In the genomic region with DNA sequence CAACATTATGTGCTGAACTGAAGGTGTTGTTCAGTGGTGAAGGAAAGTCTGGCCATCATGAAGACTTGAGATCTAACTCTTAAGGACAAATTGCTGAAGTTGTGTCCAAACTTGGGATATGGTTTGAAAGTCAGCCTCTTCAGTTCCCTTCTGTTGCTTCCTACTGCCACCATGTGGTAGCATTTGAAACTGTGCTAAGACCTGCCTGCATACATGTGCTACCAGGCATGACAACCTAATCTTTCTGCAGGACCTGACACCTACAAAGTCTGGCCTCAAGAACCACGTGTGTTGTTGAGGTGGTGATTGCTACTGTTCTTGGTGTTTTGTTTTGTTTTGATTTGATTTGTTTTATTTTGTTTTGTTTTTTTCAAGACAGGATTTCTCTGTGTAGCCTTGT, we compare ENCODE assay signal across 9 mouse cellular contexts. TPM values are rescaled to one million over a fixed set of nuclear protein-coding genes. Genes with fewer than 3 reads are reported as not detected.
DNase-seq lines count a peak whose midpoint lies in the region; ATAC-seq lines count a peak whose summit lies in the region.
"Had no signal": no experiment of that assay in that cellular context is flagged by ENCODE, and none has a peak within 500 bp of the region (broad histone marks: within the 10 kb centered on the region; RNA-seq: fewer than 3 reads in every experiment).

No protein-coding gene starts in this region.

- H3K4me2 ChIP-seq in hindbrain, embryonic 11.5 days (replicated peaks; ENCODE audit: low read depth, low read length): no peak overlapping the region
- no peak overlapping the region for H3K4me2 ChIP-seq in hindbrain, embryonic 12.5 days (replicated peaks)
- H3K4me2 ChIP-seq: midbrain, embryonic 12.5 days had no signal

- no peaks in the 10 kb centered on the region for H3K9me3 ChIP-seq in hindbrain, embryonic 11.5 days (ENCODE audit: control insufficient read depth, low read length)
- H3K9me3 ChIP-seq in hindbrain, embryonic 12.5 days (replicated peaks): no peaks in the 10 kb centered on the region
- H3K9me3 ChIP-seq in embryonic facial prominence, embryonic 10.5 days: no peaks in the 10 kb centered on the region
- H3K9me3 ChIP-seq: midbrain, embryonic 12.5 days had no signal

- H3K27ac ChIP-seq in hindbrain, embryonic 11.5 days (ENCODE audit: low read depth, low read length): no peak overlapping the region
- no peak overlapping the region for H3K27ac ChIP-seq in hindbrain, embryonic 12.5 days
- no peak overlapping the region for H3K27ac ChIP-seq in embryonic facial prominence, embryonic 10.5 days (replicated peaks)
- H3K27ac ChIP-seq: midbrain, embryonic 12.5 days had no signal

- H3K9ac ChIP-seq in hindbrain, embryonic 11.5 days (ENCODE audit: low read depth, low read length): no peak overlapping the region
- no peak overlapping the region for H3K9ac ChIP-seq in hindbrain, embryonic 12.5 days
- H3K9ac ChIP-seq: midbrain, embryonic 12.5 days had no signal

- no peak overlapping the region for H3K4me3 ChIP-seq in hindbrain, embryonic 11.5 days (ENCODE audit: low read depth, low read length)
- no peak overlapping the region for H3K4me3 ChIP-seq in hindbrain, embryonic 12.5 days
- no peak overlapping the region for H3K4me3 ChIP-seq in embryonic facial prominence, embryonic 10.5 days
- H3K4me3 ChIP-seq: midbrain, embryonic 12.5 days had no signal

- no peak for ATAC-seq in hindbrain, embryonic 11.5 days (ENCODE audit: low FRiP score)
- no peak for ATAC-seq in hindbrain, embryonic 12.5 days (ENCODE audit: low FRiP score)

- peak; percentile 79 for DNase-seq in hindbrain, embryonic 11.5 days (ENCODE audit: low spot score)
- peak; percentile 55 for DNase-seq in adrenal gland, postnatal 25 days
- peak; percentile 45 for DNase-seq in embryonic facial prominence, embryonic 10.5 days (ENCODE audit: low spot score)
- DNase-seq in hindlimb bud, embryonic 11.5 days (ENCODE audit: extremely low spot score, low read depth, low spot score): peak; percentile 33
- DNase-seq in left cerebral cortex, adult 11 months (ENCODE audit: low spot score): peak; percentile 62
- peak; percentile 69 for DNase-seq in mesoderm, embryonic 11.5 days (ENCODE audit: low read depth, low spot score)
- DNase-seq in testis, postnatal 10 days (ENCODE audit: low spot score): peak; percentile 79

- no peaks in the 10 kb centered on the region for H3K27me3 ChIP-seq in hindbrain, embryonic 11.5 days (ENCODE audit: control insufficient read depth, insufficient read depth, low read length)
- no peaks in the 10 kb centered on the region for H3K27me3 ChIP-seq in hindbrain, embryonic 12.5 days
- H3K27me3 ChIP-seq in embryonic facial prominence, embryonic 10.5 days (replicated peaks; ENCODE audit: low read depth, poor library complexity, severe bottlenecking): no peaks in the 10 kb centered on the region
- H3K27me3 ChIP-seq: midbrain, embryonic 12.5 days had no signal

- no peaks in the 10 kb centered on the region for H3K36me3 ChIP-seq in hindbrain, embryonic 11.5 days (ENCODE audit: control insufficient read depth, insufficient read depth, low read length)
- H3K36me3 ChIP-seq in hindbrain, embryonic 12.5 days: no peaks in the 10 kb centered on the region
- no peaks in the 10 kb centered on the region for H3K36me3 ChIP-seq in embryonic facial prominence, embryonic 10.5 days (replicated peaks)
- H3K36me3 ChIP-seq: midbrain, embryonic 12.5 days had no signal

- no peaks in the 10 kb centered on the region for H3K4me1 ChIP-seq in hindbrain, embryonic 11.5 days (replicated peaks; ENCODE audit: control insufficient read depth, insufficient read depth, low read length)
- H3K4me1 ChIP-seq in hindbrain, embryonic 12.5 days: no peaks in the 10 kb centered on the region
- H3K4me1 ChIP-seq in embryonic facial prominence, embryonic 10.5 days: no peaks in the 10 kb centered on the region
- H3K4me1 ChIP-seq: midbrain, embryonic 12.5 days had no signal

- WGBS in hindbrain, embryonic 11.5 days: 19% methylated on average over 1 of the region's 1 CpGs
- 26% methylated on average over 1 of the region's 1 CpGs for WGBS in hindbrain, embryonic 12.5 days
- WGBS in embryonic facial prominence, embryonic 10.5 days: 32% methylated on average over 1 of the region's 1 CpGs

RNA-seq across cellular contexts. Expression of gene Adam4, which starts 19.6 kb away (rescaled TPM):
- polyA plus RNA-seq in hindbrain, embryonic 11.5 days (2014; fragmentation: Nextera tagmentation; extraction: Ambion mirVana): 0.42 and 0.91 TPM in 2 replicates
- 0.48 and 0.97 TPM in 2 replicates for polyA plus RNA-seq in hindbrain, embryonic 12.5 days (2016; fragmentation: Nextera tagmentation; extraction: Ambion mirVana)
- total RNA-seq in adrenal gland, postnatal 25 days (2021): 3.2 and 3.3 TPM in 2 replicates
- 0.70 and 0.89 TPM in 2 replicates for polyA plus RNA-seq in embryonic facial prominence, embryonic 10.5 days (2016; fragmentation: Nextera tagmentation; extraction: Ambion mirVana)

RNA-seq across cellular contexts. Expression of gene Gm4787, which starts 22.9 kb away (rescaled TPM):
- polyA plus RNA-seq in hindbrain, embryonic 11.5 days (2014; fragmentation: Nextera tagmentation; extraction: Ambion mirVana): 0.31 and 0.39 TPM in 2 replicates
- 0.26 and 0.35 TPM in 2 replicates for polyA plus RNA-seq in hindbrain, embryonic 12.5 days (2016; fragmentation: Nextera tagmentation; extraction: Ambion mirVana)
- total RNA-seq in adrenal gland, postnatal 25 days (2021): 1.2 and 3.0 TPM in 2 replicates
- 0.10 and 0.35 TPM in 2 replicates for polyA plus RNA-seq in embryonic facial prominence, embryonic 10.5 days (2016; fragmentation: Nextera tagmentation; extraction: Ambion mirVana)
